Mouse (Mus musculus) embryo, embryonic 11.5 days (tissue): ENCODE data around the gene Mfsd8.
"Not testable (repeated sequence)": the region's sequence is repeated elsewhere in the genome, so short reads cannot be mapped to it uniquely, and the experiment has no call there.

Experiments
- DNase-seq: peaks from one replicate; pipeline ENCODE4 v3.0.0-alpha.2; 2012; ENCODE audit warnings: low read depth, low spot score

Gene Mfsd8

GRCm38 (mm10) chr3:40846473-40846956 lies at the start of gene Mfsd8:
TSS of gene Mfsd8 (minus strand) at chr3:40846886.
- peak; percentile 92 for DNase-seq

- DNase-seq, result peak; percentile 5
These were observed 47.6 kb upstream of the Mfsd8 start for GRCm38 (mm10) chr3:40894336-40894735.

GRCm38 (mm10) chr3:40893816-40894258 lies 47.2 kb upstream of the Mfsd8 start:
- peak; percentile 98 for DNase-seq

GRCm38 (mm10) chr3:40853123-40853738 lies 6.5 kb upstream of the Mfsd8 start:
- not testable (repeated sequence) for DNase-seq

GRCm38 (mm10) chr3:40847936-40848335 lies 1.2 kb upstream of the Mfsd8 start:
- not testable (repeated sequence) for DNase-seq

- peak; percentile 27 for DNase-seq
These were observed 332 bp upstream of the Mfsd8 start for GRCm38 (mm10) chr3:40847018-40847417.

- DNase-seq, result not testable (repeated sequence)
These were observed 101 bp upstream of the Mfsd8 start, which contains the start of gene Abhd18 for GRCm38 (mm10) chr3:40846957-40847017. TSS of gene Abhd18 (plus strand) at chr3:40846970.

GRCm38 (mm10) chr3:40845521-40845920 lies 1.2 kb downstream of the Mfsd8 start:
- DNase-seq, result not testable (repeated sequence)

- no peak for DNase-seq
These were observed 33.4 kb downstream of the Mfsd8 start for GRCm38 (mm10) chr3:40813275-40813674.

- DNase-seq, result no peak
These were observed 36.8 kb downstream of the Mfsd8 start for GRCm38 (mm10) chr3:40809894-40810293.

- no peak for DNase-seq
These were observed 38.0 kb downstream of the Mfsd8 start for GRCm38 (mm10) chr3:40808686-40809085.

GRCm38 (mm10) chr3:40806871-40807270 lies 39.8 kb downstream of the Mfsd8 start:
- DNase-seq, result no peak

- DNase-seq, result no peak
These were observed 46.3 kb downstream of the Mfsd8 start for GRCm38 (mm10) chr3:40800373-40800823.

- peak; percentile 97 for DNase-seq
These were observed 46.9 kb downstream of the Mfsd8 start, which contains the start of gene Plk4 for GRCm38 (mm10) chr3:40799530-40800372. TSS of gene Plk4 (plus strand) at chr3:40800019.

- DNase-seq, result peak; percentile 32
These were observed 48.2 kb downstream of the Mfsd8 start for GRCm38 (mm10) chr3:40798500-40798899.

- DNase-seq, result no peak
These were observed 48.6 kb downstream of the Mfsd8 start for GRCm38 (mm10) chr3:40798054-40798453.

GRCm38 (mm10) chr3:40793783-40794182 lies 52.9 kb downstream of the Mfsd8 start:
- DNase-seq, result no peak
